Mouse (Mus musculus) B cell, adult 2 months (primary cell): ENCODE data around the gene Acod1.

Experiments used
- DNase-seq, 2 experiments: peaks; one replicate each; pipeline ENCODE4 v3.0.0; 2022

Acod1 gene

GRCm38 (mm10) chr14:103102731-103103335 lies 56.1 kb downstream of the Acod1 start:
- DNase-seq: no peak
